Mouse (Mus musculus) embryonic facial prominence, embryonic 10.5 days (tissue): ENCODE measurements around the gene Kat8. TPM values are rescaled to one million over a fixed set of nuclear protein-coding genes. Genes with fewer than 3 reads are reported as not detected.
A peak's percentile ranks its signal among the peaks of the same experiment; 100 is the strongest.

Experiments used
- DNase-seq: peaks from one replicate; pipeline ENCODE4 v3.0.0-alpha.2; 2017; ENCODE audit warnings: low spot score
- H3K27ac ChIP-seq: fragments of 300-500 bp; sonication (generic); replicated peaks from 2 replicates; pipeline ENCODE4 v1.5.1; 2016; ENCODE audit warnings: mild to moderate bottlenecking
- H3K27me3 ChIP-seq: fragments of 300-500 bp; sonication (generic); replicated peaks from 2 replicates; pipeline ENCODE4 v1.6.1; 2016; ENCODE audit warnings: low read depth, mild to moderate bottlenecking; ENCODE audit not compliant: poor library complexity, severe bottlenecking
- H3K36me3 ChIP-seq: fragments of 300-500 bp; sonication (generic); replicated peaks from 2 replicates; pipeline ENCODE4 v1.6.1; 2016; ENCODE audit warnings: mild to moderate bottlenecking, moderate library complexity
- H3K4me1 ChIP-seq: fragments of 300-500 bp; sonication (generic); 2 replicates; pipeline ENCODE4 v1.6.1; 2016
- H3K4me3 ChIP-seq: fragments of 300-500 bp; sonication (generic); 2 replicates; pipeline ENCODE4 v1.5.1; 2016; ENCODE audit warnings: mild to moderate bottlenecking, moderate library complexity
- H3K9me3 ChIP-seq: fragments of 300-500 bp; sonication (generic); 2 replicates; pipeline ENCODE4 v1.6.1; 2016; ENCODE audit warnings: mild to moderate bottlenecking
- WGBS: fragments of 180-500 bp; shearing (Covaris S2); methylation state at CpG from one replicate; pipeline ENCODE4 v1.1.7; 2016; 5-methylcytosine and 5-hydroxymethylcytosine counted together
- polyA plus RNA-seq: library from polyadenylated mRNA; unstranded; fragments of >200 nt; fragmentation: Nextera tagmentation; extraction: Ambion mirVana; gene quantifications from 2 replicates; pipeline ENCODE4 v1.2.1, GENCODE M21; 2016

Kat8 gene
- 48.7 and 49.6 TPM in 2 replicates for polyA plus RNA-seq

DNA sequence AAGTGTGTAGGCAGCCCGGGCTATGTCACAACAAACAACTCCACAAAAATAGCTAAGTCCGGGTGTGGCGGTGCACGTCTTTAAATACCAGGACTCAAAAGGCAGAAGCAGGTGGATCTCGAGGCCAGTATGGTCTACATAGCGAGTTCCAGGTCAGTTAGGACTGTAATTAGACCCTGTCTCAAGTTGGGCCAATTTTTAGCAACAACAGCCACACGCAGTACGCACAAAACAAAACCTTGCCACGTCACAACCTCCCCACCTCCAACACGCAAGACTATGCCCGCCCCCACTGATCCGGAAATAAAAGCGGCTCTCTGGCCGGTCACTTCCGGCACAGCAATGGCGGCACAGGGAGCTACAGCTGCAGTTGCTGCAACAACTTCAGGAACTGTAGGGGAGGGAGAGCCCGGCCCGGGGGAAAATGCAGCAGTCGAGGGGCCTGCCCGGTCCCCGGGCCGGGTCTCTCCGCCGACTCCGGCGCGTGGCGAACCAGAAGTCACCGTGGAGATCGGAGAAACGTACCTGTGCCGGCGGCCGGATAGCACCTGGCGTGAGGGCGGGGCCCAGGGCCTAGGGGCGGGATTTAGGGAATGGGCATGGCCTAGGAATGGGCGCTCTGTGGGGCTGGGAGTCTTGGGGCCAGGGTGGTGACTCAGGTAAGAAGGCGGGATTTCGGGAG lies at the start of gene Kat8:
Gene Kat8, plus strand, starts transcription at position 327 of the 682 bp plus-strand sequence.
- WGBS, result 1% methylated on average over 40 of the region's 40 CpGs
- Histone ChIP-seq H3K36me3 (peaks cover 57% of the 10 kb centered on the region), H3K4me3 (peak within 1 kb of the TSS; percentile 80), H3K27me3 (no peaks in the 10 kb centered on the region), H3K9me3 (no peaks in the 10 kb centered on the region), H3K27ac (peak within 1 kb of the TSS; percentile 92), H3K4me1 (peaks cover 13% of the 10 kb centered on the region)
- peak; percentile 93 for DNase-seq

DNA sequence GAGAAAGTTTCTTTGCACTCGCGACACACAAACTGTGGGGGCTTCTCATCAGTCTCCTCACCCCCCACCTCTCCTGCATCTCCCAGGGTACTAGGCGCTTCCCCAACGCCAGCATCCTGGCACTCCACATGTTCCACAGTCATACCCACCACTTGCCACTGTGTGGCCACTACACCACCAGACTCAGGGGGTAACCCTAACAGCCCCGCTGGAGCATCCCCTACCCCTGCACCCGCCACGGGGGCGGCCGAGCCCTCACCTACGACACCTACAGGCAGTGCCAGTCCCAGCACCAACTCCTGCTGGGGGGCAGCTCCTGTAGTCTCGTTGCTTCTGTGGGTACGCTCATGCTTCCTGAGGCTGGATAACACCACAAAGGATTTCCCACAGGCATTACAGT lies 45.9 kb upstream of the Kat8 start:
- H3K27ac ChIP-seq, result no peak overlapping the region
- WGBS, result 92% methylated on average over 12 of the region's 12 CpGs
- DNase-seq, result no peak
- H3K4me3 ChIP-seq, result 0 out of 2 replicates have a peak overlapping the region, but pooled peaks have one; percentile 8
- no peaks in the 10 kb centered on the region for H3K4me1 ChIP-seq
- peaks cover 81% of the 10 kb centered on the region for H3K36me3 ChIP-seq
- no peaks in the 10 kb centered on the region for H3K9me3 ChIP-seq
- H3K27me3 ChIP-seq, result no peaks in the 10 kb centered on the region

DNA sequence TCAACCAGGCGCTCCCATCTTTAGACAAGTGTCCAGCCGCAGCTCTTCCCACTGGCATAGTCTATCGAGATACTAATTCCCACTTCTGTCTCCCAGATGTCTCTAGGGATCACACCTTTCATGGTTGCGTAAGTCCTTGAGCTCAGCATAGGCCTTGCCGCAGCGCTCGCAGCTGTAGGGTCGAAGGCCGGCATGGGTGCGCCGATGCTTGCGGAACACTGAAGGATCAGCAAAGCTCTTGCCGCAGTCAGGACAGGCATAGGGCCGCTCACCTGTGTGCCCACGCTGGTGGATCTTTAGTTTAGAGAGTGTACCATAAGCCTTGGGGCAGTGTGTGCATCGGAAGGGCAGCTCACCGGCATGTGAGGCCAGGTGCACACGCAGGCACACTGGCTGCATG lies 44.7 kb upstream of the Kat8 start:
- DNase-seq, result no peak
- H3K36me3 ChIP-seq, result peaks cover 89% of the 10 kb centered on the region

DNA sequence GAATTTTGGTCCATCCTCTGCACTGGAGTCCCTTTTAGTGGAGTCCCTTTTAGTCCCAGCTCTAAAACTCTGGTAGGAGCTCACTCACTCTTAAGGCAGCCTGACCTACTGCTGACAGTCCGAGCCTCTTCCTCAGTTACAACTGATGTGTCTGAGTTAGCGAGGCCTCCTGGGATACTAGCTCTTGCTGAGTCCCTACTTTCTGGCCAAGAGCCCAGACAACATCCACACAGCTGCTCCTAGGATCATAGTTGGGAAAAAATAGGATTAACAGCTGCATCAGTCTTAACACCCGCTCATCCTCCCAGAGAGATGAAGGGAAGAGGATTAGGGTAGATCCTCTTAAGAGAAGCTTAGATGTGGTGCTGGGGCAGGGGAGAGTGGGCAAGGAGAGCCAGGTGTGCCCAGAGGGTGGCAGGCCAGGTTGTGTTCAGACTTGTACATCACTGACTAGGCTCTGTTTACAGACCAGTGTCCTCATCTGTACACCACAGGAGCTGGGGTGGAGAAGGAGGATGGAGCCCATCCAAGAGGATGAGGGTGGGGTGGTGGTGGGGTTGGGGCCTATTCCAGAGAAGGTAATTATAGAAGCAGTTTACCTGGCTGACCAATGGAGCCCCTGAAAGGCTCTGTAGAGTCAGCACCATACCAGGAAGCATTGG lies 43.0 kb upstream of the Kat8 start:
- H3K27me3 ChIP-seq, result no peaks in the 10 kb centered on the region
- peaks cover 98% of the 10 kb centered on the region for H3K36me3 ChIP-seq
- WGBS, result 89% methylated on average over 3 of the region's 3 CpGs
- H3K9me3 ChIP-seq, result no peaks in the 10 kb centered on the region
- DNase-seq, result no peak
- H3K4me3 ChIP-seq, result no peak overlapping the region
- H3K4me1 ChIP-seq, result peaks cover 8% of the 10 kb centered on the region
- no peak overlapping the region for H3K27ac ChIP-seq

More for the DNA sequence above, 44.7 kb upstream of the Kat8 start:
- H3K27me3 ChIP-seq, result no peaks in the 10 kb centered on the region
- H3K4me1 ChIP-seq, result no peaks in the 10 kb centered on the region
- 96% methylated on average over 18 of the region's 18 CpGs for WGBS
- H3K9me3 ChIP-seq, result no peaks in the 10 kb centered on the region
- H3K4me3 ChIP-seq, result no peak overlapping the region
- H3K27ac ChIP-seq, result no peak overlapping the region

DNA sequence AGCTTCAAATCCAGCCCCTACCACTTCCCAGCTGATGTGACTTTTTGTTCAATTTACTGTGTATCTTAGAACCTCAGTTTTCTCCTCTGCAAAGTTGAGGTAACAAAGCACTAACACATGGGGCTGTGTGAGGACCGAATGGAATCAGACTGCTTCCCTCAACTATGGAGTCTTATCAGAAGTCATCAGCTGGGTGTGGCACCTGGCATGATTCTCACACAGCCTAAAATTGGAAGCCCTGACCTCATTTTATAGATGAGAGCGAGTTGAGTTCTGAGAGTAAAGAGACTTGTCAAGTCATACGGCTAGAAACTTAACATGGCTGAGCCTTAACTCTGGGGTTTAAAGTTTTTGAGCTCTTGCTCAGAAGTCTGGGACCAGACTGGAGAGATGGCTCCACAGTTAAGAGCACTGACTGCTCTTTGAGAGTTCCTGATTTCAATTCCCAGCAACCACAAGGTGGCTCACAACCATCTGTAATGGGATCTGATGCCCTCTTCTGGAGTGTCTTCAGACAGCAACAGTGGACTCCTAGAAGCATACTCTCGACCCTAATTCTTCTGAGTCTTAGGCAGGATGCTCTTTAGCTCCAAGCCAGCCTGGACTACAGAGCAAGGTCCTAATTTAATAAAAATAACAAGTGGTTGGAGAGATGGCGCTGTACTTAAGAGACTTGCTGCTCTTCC lies 42.0 kb upstream of the Kat8 start:
- WGBS, result 84% methylated on average over 5 of the region's 5 CpGs
- DNase-seq, result no peak
- peaks cover 88% of the 10 kb centered on the region for H3K36me3 ChIP-seq
- H3K4me1 ChIP-seq, result peaks cover 12% of the 10 kb centered on the region
- H3K27me3 ChIP-seq, result no peaks in the 10 kb centered on the region
- H3K9me3 ChIP-seq, result no peaks in the 10 kb centered on the region
- H3K4me3 ChIP-seq, result 0 out of 2 replicates have a peak overlapping the region, but pooled peaks have one; percentile 18
- H3K27ac ChIP-seq, result no peak overlapping the region

DNA sequence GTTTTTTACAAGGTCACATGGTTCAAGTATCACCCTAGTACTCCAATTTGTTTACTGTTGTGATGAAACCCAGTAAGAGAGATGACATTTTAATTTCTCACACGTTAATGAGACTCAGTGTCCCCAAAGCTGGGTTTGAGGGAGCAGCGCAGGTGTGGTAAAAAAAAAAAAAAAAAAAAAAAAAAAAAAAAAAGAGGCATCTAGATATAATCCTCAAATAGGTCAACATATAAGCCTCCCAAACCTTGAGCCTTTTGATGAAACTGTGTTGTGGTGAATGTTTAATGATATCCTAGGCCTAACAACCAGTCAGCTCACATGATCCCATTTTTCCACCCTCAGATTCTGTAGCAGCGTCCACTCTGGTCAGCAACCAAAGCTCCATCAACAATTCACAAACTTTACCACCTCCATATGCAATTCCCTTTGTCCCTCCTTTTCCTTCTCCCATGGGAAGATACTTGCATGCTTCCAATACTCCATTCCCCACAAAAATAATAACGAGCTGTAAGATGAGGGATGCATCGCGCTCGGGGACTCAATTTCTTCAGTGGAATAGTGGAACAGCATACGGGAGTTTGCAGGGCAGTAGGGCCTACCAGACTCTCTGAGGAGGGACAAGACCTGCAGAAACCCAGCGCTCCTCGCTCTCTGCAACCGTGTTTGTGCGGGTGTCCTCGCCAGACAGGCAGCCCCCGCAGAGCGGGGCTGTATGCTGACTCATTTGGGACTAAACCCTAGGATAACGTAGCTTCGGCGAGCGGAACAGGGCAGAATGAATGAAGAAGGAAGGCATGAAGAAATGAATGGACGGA lies 37.3 kb upstream of the Kat8 start:
- H3K4me1 ChIP-seq, result peaks cover 22% of the 10 kb centered on the region
- H3K27ac ChIP-seq, result peak overlapping the region; percentile 96
- H3K36me3 ChIP-seq, result peaks cover 65% of the 10 kb centered on the region
- no peaks in the 10 kb centered on the region for H3K9me3 ChIP-seq
- DNase-seq, result no peak
- H3K4me3 ChIP-seq, result peak overlapping the region; percentile 93
- WGBS, result 5% methylated on average over 20 of the region's 20 CpGs
- no peaks in the 10 kb centered on the region for H3K27me3 ChIP-seq

DNA sequence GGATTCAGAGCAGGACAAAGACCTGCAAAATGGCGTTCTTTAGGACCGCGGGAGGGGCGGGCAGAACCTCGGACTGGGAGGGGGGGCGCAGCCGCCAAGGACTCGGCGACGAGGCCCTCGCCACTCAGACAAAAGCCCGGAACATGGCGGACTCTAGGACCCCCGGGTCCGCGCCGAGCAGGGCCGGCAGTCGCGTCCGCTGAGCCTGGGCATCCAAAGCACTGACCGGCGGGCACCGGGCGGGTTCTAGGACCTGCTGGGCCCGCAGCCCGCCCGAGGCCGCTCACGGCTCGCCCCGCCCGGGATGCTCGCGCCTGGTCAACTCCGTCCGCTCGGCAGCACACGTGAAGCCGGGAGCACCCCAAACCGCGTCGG lies 36.7 kb upstream of the Kat8 start:
- Histone ChIP-seq H3K4me3 (peak overlapping the region; percentile 93), H3K36me3 (peaks cover 65% of the 10 kb centered on the region), H3K27me3 (no peaks in the 10 kb centered on the region), H3K9me3 (no peaks in the 10 kb centered on the region), H3K27ac (peak overlapping the region; percentile 96), H3K4me1 (peaks cover 22% of the 10 kb centered on the region)
- under 1% methylated on average over 43 of the region's 43 CpGs for WGBS
- DNase-seq, result peak; percentile 99

DNA sequence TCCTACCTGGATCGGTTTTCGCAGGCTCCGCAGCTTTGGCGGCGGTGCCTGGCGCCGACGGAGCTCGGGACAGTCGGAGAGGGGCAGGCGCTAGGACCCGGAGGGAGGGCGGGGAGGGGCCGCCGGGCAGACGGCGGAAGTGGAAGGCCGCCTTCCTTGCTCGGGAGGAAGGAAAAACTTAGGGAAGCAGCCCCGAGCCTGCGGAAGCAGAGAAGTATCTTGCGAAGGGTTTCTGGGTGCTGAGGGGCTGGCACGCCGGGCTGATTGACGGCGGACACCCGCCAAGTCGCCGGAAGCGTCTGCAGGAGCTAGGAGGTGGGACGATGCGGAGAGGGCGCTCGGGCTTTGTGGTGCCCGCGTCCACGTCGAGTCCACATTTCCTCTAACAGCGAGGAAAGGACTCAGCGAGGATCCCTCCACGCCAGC lies 36.3 kb upstream of the Kat8 start, which contains the start of gene Zfp646:
Gene Zfp646, plus strand, starts transcription at position 181 of the 426 bp plus-strand sequence.
- under 1% methylated on average over 41 of the region's 41 CpGs for WGBS
- Histone ChIP-seq H3K27ac (peak within 1 kb of the TSS; percentile 96), H3K4me3 (peak within 1 kb of the TSS; percentile 93), H3K27me3 (no peaks in the 10 kb centered on the region), H3K4me1 (peaks cover 22% of the 10 kb centered on the region), H3K36me3 (peaks cover 65% of the 10 kb centered on the region), H3K9me3 (no peaks in the 10 kb centered on the region)
- DNase-seq, result peak; percentile 95

DNA sequence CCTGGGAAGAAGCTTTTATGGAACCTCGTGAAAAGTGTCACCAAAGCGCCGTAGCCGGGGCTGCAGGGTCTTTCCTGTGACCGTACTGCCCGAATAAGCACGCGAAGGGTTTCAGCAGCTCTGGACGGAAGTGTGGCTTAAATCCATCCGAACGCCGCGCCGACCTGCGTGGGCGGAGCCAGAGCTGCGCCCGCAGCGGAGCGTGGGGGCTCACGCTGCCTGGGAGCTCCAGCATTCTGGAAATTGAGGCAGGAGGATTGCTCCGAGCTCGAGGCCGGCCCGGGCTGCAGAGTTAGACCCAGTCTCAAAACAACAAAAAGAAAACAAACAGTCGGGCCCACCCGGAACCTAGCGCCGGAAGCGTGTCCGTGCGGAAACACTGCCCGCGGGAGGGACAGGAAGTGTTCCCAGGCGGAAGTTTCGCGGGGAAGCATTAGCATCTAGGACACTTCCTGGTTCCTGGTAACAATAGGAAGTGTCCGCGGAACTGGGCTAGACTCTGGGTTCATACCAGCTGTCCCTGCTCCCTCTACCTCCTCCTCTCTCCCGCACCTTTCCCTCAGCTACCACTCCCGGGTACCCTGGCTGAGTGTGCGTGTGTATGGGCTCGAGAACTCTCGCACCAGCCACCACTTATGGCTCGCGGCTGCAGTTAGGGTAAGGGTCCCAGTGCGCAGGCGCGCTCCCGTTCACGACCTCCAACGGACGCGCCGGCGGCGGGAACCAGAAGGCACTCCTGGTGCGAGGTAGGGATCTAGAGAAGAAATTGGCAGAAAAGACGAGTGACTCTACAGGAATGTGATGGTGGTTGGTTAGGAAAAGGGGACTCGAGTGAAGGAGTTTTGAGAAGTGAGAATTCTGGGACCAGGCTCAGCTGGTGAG lies 35.6 kb upstream of the Kat8 start, which contains the start of gene Zfp668:
Gene Zfp668, minus strand, starts transcription at position 362 of the 882 bp plus-strand sequence.
- Histone ChIP-seq H3K36me3 (peaks cover 65% of the 10 kb centered on the region), H3K4me3 (peak within 1 kb of the TSS; percentile 93), H3K27ac (peak within 1 kb of the TSS; percentile 96), H3K27me3 (no peaks in the 10 kb centered on the region), H3K4me1 (peaks cover 22% of the 10 kb centered on the region), H3K9me3 (no peaks in the 10 kb centered on the region)
- peak; percentile 93 for DNase-seq
- under 1% methylated on average over 60 of the region's 60 CpGs for WGBS

DNA sequence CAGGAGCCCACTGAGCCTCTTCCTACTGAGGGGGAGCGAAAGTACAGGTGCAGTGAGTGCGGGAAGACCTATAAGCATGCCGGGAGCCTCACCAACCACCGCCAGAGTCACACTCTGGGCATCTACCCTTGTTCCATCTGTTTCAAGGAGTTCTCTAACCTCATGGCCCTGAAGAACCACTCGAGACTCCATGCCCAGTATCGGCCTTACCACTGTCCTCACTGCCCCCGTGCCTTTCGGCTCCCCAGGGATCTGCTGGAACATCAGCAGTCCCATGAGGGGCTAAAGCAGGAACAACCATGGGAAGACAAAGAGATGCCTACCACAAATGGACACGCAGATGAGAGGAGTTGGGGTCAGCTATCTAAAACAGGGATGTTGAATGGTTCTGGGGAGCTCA lies 33.0 kb upstream of the Kat8 start:
- Histone ChIP-seq H3K36me3 (peaks cover 68% of the 10 kb centered on the region), H3K9me3 (no peaks in the 10 kb centered on the region), H3K4me1 (peaks cover 33% of the 10 kb centered on the region), H3K4me3 (0 out of 2 replicates have a peak overlapping the region, but pooled peaks have one; percentile 1), H3K27ac (no peak overlapping the region), H3K27me3 (no peaks in the 10 kb centered on the region)
- DNase-seq, result no peak
- 97% methylated on average over 9 of the region's 9 CpGs for WGBS

DNA sequence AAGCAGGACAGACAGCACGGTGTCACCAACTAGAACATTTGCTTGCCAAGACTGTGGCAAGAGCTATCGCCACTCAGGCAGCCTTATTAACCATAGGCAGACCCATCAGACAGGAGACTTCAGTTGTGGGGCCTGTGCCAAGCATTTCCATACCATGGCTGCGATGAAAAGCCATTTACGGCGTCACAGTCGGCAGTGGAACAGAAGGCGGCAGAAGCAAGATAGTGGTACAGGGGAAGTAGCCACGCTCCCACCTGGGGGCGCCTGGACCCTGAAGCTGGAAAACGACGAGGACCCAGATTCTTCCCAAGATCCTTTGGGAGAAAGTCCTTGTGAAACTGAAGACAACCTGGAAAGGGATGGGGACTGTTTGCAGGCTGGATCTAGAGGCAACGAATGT lies 31.9 kb upstream of the Kat8 start:
- Histone ChIP-seq H3K4me1 (peaks cover 29% of the 10 kb centered on the region), H3K36me3 (peaks cover 79% of the 10 kb centered on the region), H3K4me3 (no peak overlapping the region), H3K9me3 (no peaks in the 10 kb centered on the region), H3K27ac (no peak overlapping the region), H3K27me3 (no peaks in the 10 kb centered on the region)
- DNase-seq, result no peak
- WGBS, result 92% methylated on average over 12 of the region's 12 CpGs
